Mouse (Mus musculus) midbrain, embryonic 16.5 days (tissue): Measurements from ENCODE around the gene Tchp. TPM values are rescaled to one million over a fixed set of nuclear protein-coding genes. Genes with fewer than 3 reads are reported as not detected.

ENCODE experiments used
- ATAC-seq: fragments of 200-750 bp; cut with Nextera tagmentation; 2 replicates; pipeline ENCODE4 v1.8.0; 2017; ENCODE audit warnings: moderate TSS enrichment
- H3K27ac ChIP-seq: fragments of 300-500 bp; sonication (generic); 2 replicates; pipeline ENCODE4 v1.5.1; 2014; ENCODE audit warnings: mild to moderate bottlenecking, low read length, mixed read lengths
- H3K27me3 ChIP-seq: fragments of 300-500 bp; sonication (generic); 2 replicates; pipeline ENCODE4 v1.6.1; 2014; ENCODE audit warnings: low read depth, low read length, mixed read lengths; ENCODE audit not compliant: control insufficient read depth, insufficient read depth
- H3K36me3 ChIP-seq: fragments of 300-500 bp; sonication (generic); 2 replicates; pipeline ENCODE4 v1.6.1; 2014; ENCODE audit warnings: mild to moderate bottlenecking, low read length, moderate library complexity, mixed read lengths; ENCODE audit not compliant: control insufficient read depth, insufficient read depth
- H3K4me1 ChIP-seq: fragments of 300-500 bp; sonication (generic); 2 replicates; pipeline ENCODE4 v1.6.1; 2014; ENCODE audit warnings: mild to moderate bottlenecking, low read length, mixed read lengths; ENCODE audit not compliant: control insufficient read depth, insufficient read depth
- H3K4me2 ChIP-seq: fragments of 300-500 bp; sonication (generic); 2 replicates; pipeline ENCODE4 v1.6.1; 2014; ENCODE audit warnings: mild to moderate bottlenecking, low read length, mixed read lengths
- H3K4me3 ChIP-seq: fragments of 300-500 bp; sonication (generic); 2 replicates; pipeline ENCODE4 v1.5.1; 2014; ENCODE audit warnings: low read depth, mild to moderate bottlenecking, low read length, moderate library complexity, mixed read lengths
- H3K9ac ChIP-seq: fragments of 300-500 bp; sonication (generic); 2 replicates; pipeline ENCODE4 v1.6.1; 2014; ENCODE audit warnings: low read depth, low read length, mixed read lengths
- H3K9me3 ChIP-seq: fragments of 300-500 bp; sonication (generic); replicated peaks from 2 replicates; pipeline ENCODE4 v1.6.1; 2014; ENCODE audit warnings: mild to moderate bottlenecking, low read length, mixed read lengths; ENCODE audit not compliant: control insufficient read depth, poor library complexity, severe bottlenecking
- WGBS: fragments of 180-500 bp; shearing (Covaris S2); extraction: QIAGEN DNeasy Blood & Tissue Kit; methylation state at CpG from one replicate; pipeline ENCODE4 v1.1.7; 2014; 5-methylcytosine and 5-hydroxymethylcytosine counted together
- polyA plus RNA-seq: library from polyadenylated mRNA; unstranded; fragments of >200 nt; fragmentation: Nextera tagmentation; extraction: Ambion mirVana; gene quantifications from 2 replicates; pipeline ENCODE4 v1.2.1, GENCODE M21; 2015

Tchp gene
- polyA plus RNA-seq, 1 experiment from 2014 or later, result 17.5 TPM

DNA sequence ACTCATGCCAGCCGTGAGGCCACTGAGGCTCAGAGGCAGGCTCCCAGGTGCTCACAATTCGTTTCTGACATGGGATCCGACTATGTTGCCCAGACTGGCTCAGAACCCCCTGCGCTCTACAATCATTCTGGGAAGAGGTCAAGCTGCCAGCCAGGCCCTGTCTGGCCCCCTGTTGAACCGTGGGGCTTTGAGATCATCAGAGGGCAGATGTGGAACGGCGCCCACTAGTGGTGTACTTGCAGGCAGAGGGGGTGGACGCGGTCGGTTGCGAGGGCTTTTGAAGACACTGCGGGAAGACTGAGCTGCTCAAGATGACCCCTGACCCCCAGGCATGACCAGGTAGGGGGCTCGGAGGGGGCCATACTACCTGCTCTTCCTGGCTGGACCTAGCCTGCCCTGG lies 34.4 kb upstream of the Tchp start:
- H3K9me3 ChIP-seq, result no peaks in the 10 kb centered on the region
- WGBS, result 91% methylated on average over 13 of the region's 13 CpGs
- H3K4me1 ChIP-seq, result no peaks in the 10 kb centered on the region
- H3K27me3 ChIP-seq, result no peaks in the 10 kb centered on the region
- H3K27ac ChIP-seq, result no peak overlapping the region
- no peak overlapping the region for H3K4me2 ChIP-seq
- no peak overlapping the region for H3K9ac ChIP-seq
- H3K4me3 ChIP-seq, result no peak overlapping the region
- H3K36me3 ChIP-seq, result peaks cover 13% of the 10 kb centered on the region
- ATAC-seq, result no peak

DNA sequence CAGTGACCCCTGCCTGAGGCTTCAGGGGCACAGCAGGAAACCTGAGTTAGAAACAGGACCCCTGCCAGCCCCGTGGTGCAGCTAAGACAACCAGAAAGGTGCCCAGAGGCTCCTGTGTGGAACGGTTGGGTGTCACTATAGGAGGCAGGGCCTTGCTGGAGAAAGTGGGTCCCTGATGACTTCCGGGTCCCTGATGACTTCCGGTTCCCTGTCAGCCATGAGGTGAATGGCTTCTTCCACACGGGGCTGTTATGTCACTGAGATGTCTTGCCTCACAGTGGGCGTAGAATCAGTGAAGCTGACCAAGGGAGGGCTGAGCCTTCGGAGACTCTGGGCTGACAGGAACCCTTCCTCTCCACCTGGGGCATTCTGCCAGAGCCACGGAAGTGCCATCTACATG lies 33.0 kb upstream of the Tchp start:
- H3K4me3 ChIP-seq, result no peak overlapping the region
- H3K9me3 ChIP-seq, result no peaks in the 10 kb centered on the region
- ATAC-seq, result no peak
- H3K9ac ChIP-seq, result no peak overlapping the region
- no peaks in the 10 kb centered on the region for H3K27me3 ChIP-seq
- WGBS, result 85% methylated on average over 8 of the region's 8 CpGs
- H3K36me3 ChIP-seq, result peaks cover 13% of the 10 kb centered on the region
- H3K4me1 ChIP-seq, result no peaks in the 10 kb centered on the region; the same call in 1 of the 2 replicates
- H3K27ac ChIP-seq, result no peak overlapping the region
- no peak overlapping the region for H3K4me2 ChIP-seq

DNA sequence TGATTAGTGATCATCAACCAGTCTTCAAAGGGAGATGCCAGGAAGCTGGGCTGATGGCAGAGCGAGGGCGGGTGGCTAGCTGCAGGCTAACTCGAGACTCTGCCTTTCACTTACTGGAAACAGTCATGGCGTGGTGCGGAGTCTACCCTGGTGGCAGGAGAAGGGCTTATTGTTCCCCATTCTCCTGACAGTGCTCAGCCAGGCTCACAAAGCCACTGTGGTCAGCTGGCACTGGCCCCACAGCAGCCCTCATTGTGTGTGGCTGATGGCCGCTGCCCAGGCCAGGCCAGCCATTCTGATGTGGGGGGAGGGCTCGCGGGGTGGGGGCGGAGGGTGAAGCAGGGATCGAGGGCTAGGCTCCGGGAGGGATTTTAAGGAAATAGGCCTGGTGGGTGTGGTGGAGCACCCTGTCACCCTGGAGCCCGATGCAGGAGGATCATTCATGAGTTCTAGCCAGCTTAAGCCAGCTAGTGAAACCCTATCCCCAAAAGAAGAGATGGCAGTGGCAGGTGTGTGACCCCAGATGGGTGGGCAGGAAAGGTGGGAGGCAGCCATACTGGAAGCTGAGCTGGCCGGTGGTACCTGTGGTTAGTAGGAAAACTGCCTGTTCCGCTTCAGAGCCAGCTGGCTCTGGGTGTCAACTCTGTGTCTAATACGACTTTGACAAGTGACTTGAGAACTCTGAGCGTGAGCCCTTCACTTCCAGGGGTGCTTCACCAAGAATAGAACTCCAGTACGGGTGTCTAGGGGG lies 27.5 kb upstream of the Tchp start:
- ATAC-seq, result no peak

DNA sequence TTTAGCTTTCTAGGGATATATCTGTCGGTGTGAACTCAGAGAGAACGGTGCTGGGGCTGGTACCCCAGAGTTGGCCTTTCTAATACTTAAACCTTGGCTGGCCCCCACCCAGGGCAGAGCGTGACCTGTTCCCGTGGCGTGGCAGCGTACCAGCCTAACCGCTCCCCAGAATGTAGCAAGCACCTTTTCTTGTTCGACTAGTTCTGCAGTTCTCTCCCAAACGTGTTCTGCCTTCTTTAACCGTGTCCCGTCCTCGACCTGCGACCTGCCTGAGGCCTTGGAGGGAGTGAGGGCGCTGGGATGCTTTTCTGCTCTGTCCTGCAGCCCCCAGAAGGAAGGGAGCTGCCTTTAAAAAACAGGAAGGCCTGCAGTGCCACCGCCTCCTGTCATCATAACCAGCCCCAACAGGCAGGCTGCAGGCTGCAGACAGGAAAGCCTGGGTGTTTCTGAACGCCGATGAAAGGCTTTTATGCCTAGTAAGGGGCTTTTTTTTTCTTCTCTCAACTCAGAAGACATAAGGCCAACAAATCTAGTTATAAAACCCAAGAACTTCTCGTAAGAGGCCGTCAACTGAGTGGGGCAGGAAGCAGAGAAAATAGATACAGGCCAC lies 26.8 kb upstream of the Tchp start:
- Histone ChIP-seq H3K27ac (no peak overlapping the region), H3K4me1 (peaks cover 3% of the 10 kb centered on the region), H3K4me2 (no peak overlapping the region), H3K36me3 (peaks cover 4% of the 10 kb centered on the region; the same call in 1 of the 2 replicates), H3K9me3 (no peaks in the 10 kb centered on the region), H3K9ac (no peak overlapping the region), H3K27me3 (no peaks in the 10 kb centered on the region), H3K4me3 (no peak overlapping the region)
- no peak for ATAC-seq
- 85% methylated on average over 19 of the region's 19 CpGs for WGBS

More for the DNA sequence above, 27.5 kb upstream of the Tchp start:
- Histone ChIP-seq H3K4me3 (no peak overlapping the region), H3K9me3 (no peaks in the 10 kb centered on the region), H3K4me2 (no peak overlapping the region), H3K4me1 (peaks cover 3% of the 10 kb centered on the region), H3K36me3 (peaks cover 7% of the 10 kb centered on the region), H3K27me3 (no peaks in the 10 kb centered on the region), H3K27ac (0 out of 2 replicates have a peak overlapping the region, but pooled peaks have one; percentile 17), H3K9ac (no peak overlapping the region)
- 61% methylated on average over 17 of the region's 17 CpGs for WGBS

DNA sequence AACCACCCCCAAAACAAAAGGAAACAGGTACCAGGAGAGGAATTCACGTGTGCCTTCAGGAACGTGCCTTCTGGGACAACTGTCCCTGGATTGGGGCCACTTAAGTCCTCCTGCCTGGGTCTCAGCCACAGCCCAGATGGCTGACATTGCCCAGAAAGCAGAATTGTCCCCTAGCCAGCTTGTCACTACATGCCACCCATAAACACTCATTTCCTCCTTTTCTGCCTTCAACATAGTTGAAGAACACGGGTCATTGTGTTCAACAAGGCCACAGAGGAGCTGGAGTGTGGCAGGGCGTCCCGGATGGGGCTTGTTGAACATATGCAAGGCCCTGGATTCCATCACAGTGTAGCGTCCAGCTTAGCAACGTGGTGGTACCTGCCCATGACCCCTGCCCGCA lies 25.8 kb upstream of the Tchp start:
- H3K4me2 ChIP-seq, result no peak overlapping the region
- no peaks in the 10 kb centered on the region for H3K9me3 ChIP-seq
- no peak overlapping the region for H3K4me3 ChIP-seq
- 0 out of 2 replicates have a peak, but pooled peaks cover 2% of the 10 kb centered on the region for H3K36me3 ChIP-seq
- no peak overlapping the region for H3K27ac ChIP-seq
- no peaks in the 10 kb centered on the region for H3K27me3 ChIP-seq
- no peak for ATAC-seq
- H3K9ac ChIP-seq, result no peak overlapping the region
- H3K4me1 ChIP-seq, result peaks cover 3% of the 10 kb centered on the region
- 82% methylated on average over 8 of the region's 8 CpGs for WGBS

DNA sequence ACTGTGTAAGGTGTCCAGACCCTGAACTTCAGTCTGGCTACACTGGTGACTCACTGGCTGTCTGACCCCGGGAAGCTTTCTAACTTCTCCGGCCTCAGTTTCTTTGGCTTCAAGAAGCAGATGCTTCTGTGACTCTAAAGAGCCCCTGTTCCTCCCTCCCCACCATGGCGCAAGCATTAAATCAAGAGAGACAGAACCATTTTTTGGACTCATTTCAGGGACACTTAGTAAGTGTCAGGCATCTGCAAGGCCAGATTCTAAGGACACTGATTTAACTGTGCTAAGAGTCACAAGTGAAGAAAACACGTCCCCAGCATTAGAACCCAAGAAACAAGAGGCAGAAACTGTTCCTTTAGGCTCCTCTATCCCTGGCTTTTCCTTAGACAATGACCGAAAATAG lies 21.6 kb upstream of the Tchp start:
- Histone ChIP-seq H3K27ac (no peak overlapping the region), H3K4me2 (no peak overlapping the region), H3K27me3 (no peaks in the 10 kb centered on the region), H3K9ac (no peak overlapping the region), H3K4me3 (no peak overlapping the region), H3K4me1 (peaks cover 8% of the 10 kb centered on the region), H3K9me3 (no peaks in the 10 kb centered on the region), H3K36me3 (no peaks in the 10 kb centered on the region)
- ATAC-seq, result no peak
- 94% methylated on average over 5 of the region's 5 CpGs for WGBS

DNA sequence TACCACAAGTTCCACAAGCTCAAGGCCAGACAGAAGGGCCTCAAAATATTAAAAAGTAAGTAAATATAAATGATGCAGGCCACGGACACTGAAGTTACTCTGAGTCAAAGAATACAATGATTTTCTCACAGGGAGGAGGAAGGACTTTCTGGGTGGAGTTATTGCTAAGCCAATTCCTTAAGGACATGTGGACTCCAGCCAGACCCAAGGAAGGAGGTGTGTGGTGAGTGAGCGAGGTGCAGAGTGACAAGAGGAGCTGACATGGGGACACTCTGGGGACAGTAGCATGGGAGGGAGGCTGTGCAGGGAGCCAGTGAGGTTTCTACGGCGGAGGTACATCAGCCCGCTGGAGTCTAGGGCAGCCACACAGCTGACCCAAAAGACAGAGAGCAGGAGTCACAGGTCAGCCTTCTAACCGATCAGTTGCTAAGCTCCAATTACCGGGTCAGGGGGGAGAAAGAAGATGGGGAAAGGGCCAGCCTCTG lies 20.8 kb upstream of the Tchp start:
- ATAC-seq, result no peak
- no peak overlapping the region for H3K9ac ChIP-seq
- H3K27ac ChIP-seq, result no peak overlapping the region
- no peak overlapping the region for H3K4me2 ChIP-seq
- H3K4me1 ChIP-seq, result peaks cover 12% of the 10 kb centered on the region
- 78% methylated on average over 7 of the region's 7 CpGs for WGBS
- H3K27me3 ChIP-seq, result no peaks in the 10 kb centered on the region
- H3K4me3 ChIP-seq, result no peak overlapping the region
- H3K36me3 ChIP-seq, result no peaks in the 10 kb centered on the region
- H3K9me3 ChIP-seq, result no peaks in the 10 kb centered on the region

DNA sequence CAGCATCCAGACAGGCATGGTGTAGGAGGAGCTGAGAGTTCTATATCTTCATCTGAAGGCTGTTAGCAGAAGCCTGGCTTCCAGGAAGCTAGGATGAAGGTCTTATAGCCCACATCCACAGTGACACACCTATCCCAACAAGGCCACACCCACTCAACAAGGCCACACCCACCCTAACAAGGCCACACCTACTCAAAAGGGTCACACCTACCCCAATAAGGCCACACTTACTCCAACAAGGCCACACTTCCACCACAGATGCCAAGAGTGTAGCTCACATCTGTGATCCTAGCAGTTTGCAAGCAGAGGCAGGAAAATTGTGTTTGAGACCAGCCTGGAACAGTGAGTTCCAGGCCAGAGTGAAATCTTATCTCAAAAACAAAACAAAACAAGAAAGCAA lies 19.7 kb upstream of the Tchp start:
- no peak overlapping the region for H3K4me3 ChIP-seq
- ATAC-seq, result no peak
- H3K27me3 ChIP-seq, result no peaks in the 10 kb centered on the region
- no peaks in the 10 kb centered on the region for H3K36me3 ChIP-seq
- peaks cover 12% of the 10 kb centered on the region for H3K4me1 ChIP-seq
- no peak overlapping the region for H3K27ac ChIP-seq
- H3K4me2 ChIP-seq, result no peak overlapping the region
- no peaks in the 10 kb centered on the region for H3K9me3 ChIP-seq
- H3K9ac ChIP-seq, result no peak overlapping the region

DNA sequence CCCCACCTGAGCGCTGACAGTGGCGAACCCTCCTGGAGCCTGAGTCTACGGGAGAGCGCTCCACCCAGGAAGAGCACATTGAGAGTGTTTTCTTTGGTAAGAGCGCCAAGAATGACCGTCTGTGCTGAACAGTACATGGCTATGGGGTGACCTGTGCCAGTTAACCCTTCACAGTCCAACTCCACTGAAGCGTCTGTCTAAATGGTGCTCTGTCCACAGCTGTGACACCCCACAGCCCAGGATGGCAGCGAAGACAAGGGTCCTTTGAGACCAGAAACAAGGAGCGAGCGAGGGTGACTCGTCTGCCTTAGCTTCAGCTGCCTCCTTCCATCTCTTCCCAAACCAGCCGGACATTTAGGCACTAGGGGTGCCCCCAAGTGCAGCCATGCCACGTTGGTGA lies 18.9 kb upstream of the Tchp start:
- no peaks in the 10 kb centered on the region for H3K9me3 ChIP-seq
- ATAC-seq, result no peak
- WGBS, result 83% methylated on average over 13 of the region's 13 CpGs
- peaks cover 12% of the 10 kb centered on the region for H3K4me1 ChIP-seq
- H3K4me3 ChIP-seq, result no peak overlapping the region
- no peak overlapping the region for H3K9ac ChIP-seq
- no peaks in the 10 kb centered on the region for H3K36me3 ChIP-seq
- H3K27ac ChIP-seq, result no peak overlapping the region
- no peaks in the 10 kb centered on the region for H3K27me3 ChIP-seq
- no peak overlapping the region for H3K4me2 ChIP-seq
